Mouse (Mus musculus): ENCODE measurements around the gene Stac2.

Stac2 gene

DNA sequence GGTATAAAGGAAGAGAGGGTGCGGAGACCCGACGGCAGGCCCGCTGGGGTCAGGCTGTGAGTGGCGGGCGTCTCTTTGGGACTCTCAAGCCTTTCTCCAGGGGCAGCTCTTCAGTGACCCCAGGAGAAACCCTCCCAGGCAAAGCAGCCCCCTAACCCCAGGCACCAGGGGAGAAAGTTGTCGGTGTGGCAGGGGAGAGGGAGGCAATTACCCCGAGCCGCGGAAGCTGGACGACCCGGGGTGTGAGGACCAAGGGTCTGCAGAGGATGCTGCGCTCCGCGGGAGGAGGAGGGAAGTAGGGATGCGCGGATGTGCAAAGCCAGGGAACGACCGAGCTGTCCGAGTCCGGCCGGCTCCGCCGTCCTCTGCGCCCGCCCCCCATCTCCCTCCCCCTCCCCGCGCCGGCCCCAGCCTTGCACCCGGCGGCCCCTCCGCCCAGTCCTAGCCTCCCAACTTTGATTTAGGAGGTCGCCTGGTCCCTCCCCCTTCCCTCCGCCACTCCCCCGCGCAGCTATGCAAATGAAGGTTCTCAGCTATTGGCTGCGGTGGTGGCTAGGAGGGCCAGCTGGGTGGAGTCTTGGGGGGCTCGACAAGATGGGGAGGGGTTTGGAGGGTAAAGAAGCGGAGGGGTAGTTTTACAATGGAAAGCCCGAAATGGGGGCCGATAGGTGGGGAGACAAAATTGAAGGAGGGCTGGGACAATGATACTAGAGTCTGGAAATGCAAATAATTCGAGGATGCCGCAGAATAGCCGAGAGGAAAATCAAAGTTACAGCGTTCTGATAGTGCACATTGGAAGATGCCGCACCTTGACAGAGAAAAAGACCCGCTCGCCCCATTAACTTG, at the start of gene Stac2:
Gene Stac2 (minus strand): TSS at position 474 of the 846 bp plus-strand sequence.
- in situ Hi-C loops (cut with MboI; ENCODE audit: low sequenced_read_pairs) = no loop called here

DNA sequence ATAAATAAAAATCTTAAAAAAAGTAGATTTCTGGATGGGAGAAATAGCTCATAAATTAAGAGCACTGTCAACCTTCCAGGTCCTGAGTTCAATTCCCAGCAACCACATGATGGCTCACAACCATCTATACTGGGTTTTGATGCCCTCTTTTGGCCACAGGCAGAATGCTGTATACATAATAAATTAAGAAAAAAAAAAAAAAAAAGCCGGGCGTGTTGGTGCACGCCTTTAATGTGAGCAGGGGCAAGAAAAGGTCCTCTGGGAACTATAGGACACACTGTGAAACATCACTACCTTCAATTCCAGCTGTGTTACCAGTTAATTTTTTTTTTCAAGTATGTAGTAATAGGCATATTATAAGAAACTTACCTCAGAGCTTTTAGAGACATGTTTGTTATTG, 48.1 kb upstream of the Stac2 start:
- in situ Hi-C loops (cut with MboI; ENCODE audit: low sequenced_read_pairs) = no loop called here

DNA sequence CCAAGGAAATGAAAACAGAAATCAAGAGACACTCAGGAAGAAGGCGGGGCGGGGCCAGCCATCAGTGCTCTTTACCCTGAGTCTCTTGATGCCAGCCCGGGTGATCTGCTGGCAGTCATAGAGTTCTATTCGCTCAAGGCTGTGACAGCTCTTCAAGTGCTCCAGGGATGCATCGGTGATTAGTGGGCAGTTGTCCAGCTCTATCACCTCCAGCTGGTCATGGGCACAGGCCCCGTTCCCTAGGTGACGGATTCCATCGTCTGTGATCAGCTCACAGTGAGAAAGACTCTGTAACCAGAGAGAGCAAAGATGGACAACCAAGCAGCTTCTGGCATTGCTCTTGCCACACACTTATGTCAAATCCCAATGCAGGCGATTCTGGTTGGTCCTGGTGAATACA, 37.3 kb upstream of the Stac2 start:
- in situ Hi-C loops (cut with MboI; ENCODE audit: low sequenced_read_pairs) = no loop called here

DNA sequence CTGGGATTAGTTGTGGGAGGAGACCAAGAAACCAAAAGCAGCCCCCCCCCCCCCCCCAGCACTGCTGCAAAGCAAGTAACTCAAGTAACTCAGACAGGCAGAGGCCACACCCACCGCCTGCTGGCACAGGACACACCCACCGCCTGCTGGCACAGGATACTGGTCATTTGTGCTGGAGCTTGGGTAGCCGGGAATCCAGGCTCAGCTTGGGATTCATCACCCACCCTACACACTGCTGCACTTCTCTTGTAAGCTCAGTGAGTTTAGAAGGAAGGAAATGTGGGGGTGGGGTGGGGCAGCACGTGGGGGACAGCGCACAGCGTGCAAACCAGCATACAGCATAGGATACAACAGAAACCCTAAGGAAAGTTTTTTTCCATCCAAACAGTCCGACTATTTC, 35.0 kb upstream of the Stac2 start:
- in situ Hi-C loops (cut with MboI; ENCODE audit: low sequenced_read_pairs) = no loop called here

DNA sequence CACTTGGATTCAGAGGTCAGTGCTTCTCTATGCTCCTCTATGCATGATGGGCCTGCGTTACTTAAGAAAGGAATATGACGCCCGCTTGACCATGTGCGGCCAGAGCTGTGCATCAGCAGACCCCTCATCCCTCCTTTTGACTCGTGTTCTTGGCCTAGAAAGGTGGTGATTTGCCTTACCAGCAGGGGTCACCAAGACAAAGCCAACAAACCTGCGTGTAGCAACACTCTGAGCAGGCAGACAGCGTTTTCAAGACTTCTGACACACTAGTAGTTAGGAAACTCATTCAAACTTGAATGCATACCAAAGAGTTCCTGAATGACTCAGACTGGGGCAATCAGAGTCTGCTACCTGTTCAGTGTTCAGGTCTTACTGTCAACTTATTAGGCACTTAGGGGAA, 33.3 kb upstream of the Stac2 start:
- in situ Hi-C loops (cut with MboI; ENCODE audit: low sequenced_read_pairs) = no loop called here

DNA sequence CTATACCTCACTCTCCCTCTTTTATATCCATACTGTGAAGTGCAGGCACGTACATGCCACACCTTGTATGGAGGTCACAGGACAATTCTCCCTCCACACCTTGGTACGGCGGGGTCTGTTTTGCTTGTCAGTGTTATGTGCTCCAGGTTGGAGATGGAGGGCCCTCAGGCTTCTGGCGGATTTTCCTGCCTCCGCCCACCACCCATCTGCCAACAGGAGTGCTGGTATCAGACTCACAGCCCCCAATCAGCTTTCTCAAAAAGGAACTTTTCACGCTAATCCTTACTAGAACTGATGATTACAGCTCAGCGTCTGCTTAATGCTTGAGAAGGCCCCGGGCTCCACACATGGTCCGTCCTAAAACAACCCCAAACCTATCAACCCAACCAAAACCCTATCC, 32.9 kb upstream of the Stac2 start:
- in situ Hi-C loops (cut with MboI; ENCODE audit: low sequenced_read_pairs) = no loop called here

DNA sequence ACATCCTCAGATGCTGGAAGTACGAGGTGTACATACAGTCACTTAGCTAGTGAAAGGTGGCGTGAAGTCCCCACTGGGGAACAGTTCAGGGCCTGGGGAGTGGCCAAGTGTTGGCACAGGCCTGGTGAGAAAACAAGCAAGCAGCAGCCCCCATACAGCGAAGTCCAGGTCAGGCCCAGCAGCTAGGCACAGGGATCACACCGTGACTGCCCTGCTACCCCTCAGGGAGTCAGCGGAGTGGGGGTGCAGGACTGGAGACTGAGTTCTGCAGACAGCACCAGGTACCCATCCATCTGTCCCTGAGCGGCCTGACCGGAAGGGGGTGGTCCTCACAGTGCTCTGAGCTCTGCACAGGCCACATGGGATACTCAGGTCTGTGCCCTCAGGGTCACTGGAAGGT, 29.5 kb upstream of the Stac2 start:
- in situ Hi-C loops (cut with MboI; ENCODE audit: low sequenced_read_pairs) = no loop called here

DNA sequence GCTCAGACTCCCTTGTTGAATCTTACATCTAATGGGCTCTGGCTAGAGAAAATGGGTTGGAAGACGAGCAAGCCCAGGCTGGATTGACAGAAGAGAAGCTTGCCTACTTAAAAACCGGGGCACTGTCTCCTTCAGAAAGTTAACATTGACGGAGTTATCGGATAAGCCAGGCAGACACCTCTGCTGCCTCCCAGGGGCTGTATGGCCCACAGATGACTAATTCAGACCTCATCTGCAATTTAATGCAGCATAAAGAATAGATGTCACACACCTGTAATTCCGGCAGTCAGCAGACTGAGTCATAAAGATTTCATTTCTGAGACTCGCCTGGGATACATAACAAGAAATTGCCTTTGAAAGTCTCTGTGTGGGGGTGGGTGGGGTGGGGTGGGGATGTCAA, 27.2 kb upstream of the Stac2 start:
- in situ Hi-C loops (cut with MboI; ENCODE audit: low sequenced_read_pairs) = no loop called here

DNA sequence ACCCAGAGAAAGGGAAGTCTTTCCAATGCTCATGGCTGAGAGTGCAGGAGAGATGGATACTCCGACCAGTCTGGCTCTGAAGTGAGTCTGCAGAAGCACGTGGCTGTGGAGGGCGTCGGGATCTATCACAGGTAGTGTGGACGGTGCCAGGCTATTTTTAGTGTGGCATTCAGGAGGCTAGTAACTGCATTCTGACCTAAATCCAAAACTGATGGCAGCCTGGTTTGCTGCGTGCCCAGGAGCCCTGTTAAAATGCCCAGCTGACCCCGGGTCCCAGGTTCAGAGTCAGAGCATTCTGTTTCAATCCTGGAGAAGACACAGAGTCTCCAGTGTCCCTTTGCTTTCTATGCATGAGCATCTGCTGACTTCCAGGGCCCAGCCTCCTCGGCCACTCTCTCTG, 23.8 kb upstream of the Stac2 start:
- in situ Hi-C loops (cut with MboI; ENCODE audit: low sequenced_read_pairs) = no loop called here

DNA sequence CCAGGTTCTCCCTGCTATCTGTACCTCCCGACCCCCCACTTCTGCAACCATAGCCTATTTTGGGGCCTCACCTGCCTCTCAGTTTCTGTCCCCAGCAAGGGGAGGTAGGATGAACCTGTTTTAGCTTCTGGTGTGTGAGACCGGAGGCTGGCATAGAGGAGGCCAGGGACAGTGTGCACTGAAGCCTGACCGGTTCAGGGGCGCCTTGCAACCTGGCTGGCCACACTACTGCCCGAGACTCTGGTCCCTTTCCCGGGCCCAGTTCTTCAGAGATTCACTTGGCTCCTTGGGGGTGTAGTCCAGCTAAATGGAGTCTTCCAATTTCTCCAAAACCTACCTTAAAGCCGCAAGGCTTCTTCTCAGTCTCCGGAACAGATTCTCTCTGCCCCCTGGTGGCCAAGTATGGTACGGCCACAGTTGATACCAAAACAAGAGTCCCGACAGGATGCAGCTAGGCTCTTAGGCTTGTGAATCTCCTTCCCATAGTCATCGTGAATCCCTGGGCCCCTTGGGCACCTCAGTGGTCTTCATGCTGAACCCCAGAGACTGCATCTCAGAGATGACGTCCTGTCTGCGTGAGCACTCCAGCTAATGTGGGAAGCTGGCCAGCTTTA, 22.0 kb upstream of the Stac2 start:
- in situ Hi-C loops (cut with MboI; ENCODE audit: low sequenced_read_pairs) = no loop called here

DNA sequence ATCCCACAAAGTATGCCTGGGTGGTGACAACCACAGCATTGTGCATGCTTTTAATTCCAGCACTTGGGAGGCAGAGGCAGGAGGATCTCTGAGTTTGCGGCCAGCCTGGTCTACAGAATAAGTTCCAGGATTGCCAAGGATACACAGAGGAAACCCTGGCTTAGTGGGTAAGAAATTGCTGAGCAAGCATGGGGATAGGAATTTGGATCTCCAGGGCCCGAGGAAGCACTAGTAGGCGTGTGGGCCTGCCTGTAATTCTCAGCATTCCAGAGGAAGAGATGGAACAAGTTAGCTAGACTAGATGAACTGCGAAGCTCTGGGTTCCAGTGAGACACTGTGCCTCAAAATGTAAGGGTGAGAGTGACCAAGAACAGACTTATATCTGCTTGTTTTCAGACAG, 20.2 kb upstream of the Stac2 start:
- in situ Hi-C loops (cut with MboI; ENCODE audit: low sequenced_read_pairs) = no loop called here

DNA sequence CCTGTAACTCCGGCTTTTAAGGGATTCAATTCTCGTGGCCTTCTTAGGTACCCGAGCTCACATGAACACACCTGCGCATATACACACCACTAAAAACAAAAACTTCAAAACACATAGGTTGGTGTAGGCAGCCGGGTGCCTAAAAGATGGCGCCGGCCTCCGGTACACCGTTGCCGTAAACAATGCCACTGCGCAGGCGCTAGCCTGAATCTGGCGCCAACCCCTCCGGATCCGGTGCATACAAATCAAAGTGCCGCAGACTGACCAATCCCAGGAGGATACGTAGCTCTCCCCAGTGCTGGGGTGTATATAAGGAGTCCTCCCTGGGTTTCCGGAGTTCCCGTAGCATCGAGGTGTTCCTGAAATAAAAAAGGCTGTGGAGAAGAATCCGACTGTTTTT, 14.0 kb upstream of the Stac2 start:
- in situ Hi-C loops (cut with MboI; ENCODE audit: low sequenced_read_pairs) = no loop called here

DNA sequence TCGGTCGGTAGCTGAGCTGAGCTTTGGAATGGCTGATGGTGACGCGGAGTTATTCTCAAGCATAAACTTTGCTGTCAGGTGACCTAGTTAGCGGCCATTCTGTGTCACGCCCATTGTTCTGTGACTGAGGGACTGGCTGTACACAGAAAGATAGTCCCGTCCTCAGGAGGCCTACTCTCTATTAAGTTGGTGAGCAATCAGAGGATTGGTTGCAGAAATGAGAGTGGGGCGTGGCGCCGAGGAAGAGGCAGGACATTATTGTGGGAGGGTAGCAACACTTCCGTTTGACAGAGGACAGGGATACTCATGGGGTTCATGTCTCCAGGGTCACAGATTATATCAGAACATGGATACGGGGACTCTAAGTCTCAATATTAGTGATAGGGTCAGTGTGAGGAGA, 12.9 kb upstream of the Stac2 start:
- in situ Hi-C loops (cut with MboI; ENCODE audit: low sequenced_read_pairs) = no loop called here

DNA sequence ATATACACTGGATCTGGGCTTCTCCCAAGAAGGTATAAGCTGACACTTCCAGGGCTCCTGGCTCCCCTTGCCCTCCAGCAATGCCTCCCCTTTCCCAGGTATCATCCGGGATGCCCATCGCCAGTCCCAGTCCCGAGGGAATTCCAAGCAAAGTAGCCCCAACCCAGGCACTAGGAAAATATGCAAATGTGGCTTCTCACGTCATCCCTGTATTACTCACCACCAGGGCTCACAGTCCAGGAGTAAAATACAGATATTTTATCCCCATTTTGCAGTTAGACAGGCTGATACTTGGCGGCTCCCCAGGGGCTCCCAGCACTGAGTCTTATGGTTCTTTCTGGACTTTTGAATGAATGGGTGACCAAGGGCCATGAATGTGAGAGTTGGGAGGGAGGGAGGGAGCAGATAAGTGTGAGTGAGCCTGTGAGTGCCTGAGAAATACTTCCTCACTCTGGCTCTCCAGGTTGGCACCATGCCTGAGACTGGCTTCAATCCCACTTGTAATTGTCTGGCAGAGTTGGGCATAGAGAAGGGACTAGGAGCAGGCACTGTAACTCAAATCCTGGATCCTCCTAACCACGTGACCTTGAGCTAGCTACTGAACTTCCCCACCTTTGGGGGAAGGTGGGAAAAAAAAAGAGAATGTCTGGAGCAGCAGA, 8.8 kb upstream of the Stac2 start:
- in situ Hi-C loops (cut with MboI; ENCODE audit: low sequenced_read_pairs) = no loop called here

DNA sequence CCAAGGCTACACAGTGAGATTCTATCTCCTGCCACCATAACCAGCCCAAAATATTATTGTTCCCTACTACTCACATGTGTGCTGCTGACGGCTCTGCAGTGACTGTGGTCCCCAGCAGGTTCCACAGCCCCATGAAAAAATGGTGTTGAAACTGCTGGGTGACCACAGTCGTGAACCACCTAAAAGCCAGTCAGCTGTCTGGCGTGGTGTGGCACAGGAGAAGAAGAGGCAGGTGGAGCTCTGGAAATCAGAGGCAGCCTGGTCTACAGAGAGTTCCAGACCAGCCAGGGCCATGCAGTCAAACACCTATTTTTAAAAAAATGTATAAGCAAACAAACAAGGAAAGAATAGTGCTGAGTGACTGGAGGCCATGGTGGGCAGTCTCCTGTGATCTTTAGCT, 8.2 kb upstream of the Stac2 start:
- in situ Hi-C loops (cut with MboI; ENCODE audit: low sequenced_read_pairs) = no loop called here

DNA sequence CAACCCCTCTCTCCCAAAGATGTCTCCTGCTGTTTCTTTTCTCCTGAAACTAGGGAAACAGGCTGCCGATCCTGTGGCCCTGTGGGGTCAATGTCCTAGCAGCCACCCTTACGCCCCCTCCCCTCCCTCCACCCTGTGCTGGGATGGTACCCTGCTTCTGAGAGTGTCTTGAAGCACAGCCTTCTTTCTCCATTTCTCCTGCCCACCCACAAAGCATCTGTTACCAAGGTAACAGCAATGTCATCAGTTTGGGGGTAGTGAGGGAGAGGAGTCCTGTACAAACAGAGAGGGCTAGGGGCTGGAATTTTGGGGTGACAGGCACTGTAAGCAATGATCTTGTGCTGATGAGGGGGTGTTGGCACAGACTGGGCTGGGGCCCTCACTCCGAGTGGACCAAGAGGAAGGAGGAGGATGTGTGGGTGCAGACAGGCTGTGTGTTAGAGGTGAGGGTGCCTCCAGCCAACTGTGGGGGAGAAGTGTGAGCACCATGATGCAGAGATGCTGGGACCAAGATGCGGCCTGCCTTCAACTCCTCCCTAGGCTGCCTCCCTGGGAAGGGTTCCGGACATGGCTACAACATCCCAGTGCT, 6.9 kb upstream of the Stac2 start:
- in situ Hi-C loops (cut with MboI; ENCODE audit: low sequenced_read_pairs) = no loop called here

DNA sequence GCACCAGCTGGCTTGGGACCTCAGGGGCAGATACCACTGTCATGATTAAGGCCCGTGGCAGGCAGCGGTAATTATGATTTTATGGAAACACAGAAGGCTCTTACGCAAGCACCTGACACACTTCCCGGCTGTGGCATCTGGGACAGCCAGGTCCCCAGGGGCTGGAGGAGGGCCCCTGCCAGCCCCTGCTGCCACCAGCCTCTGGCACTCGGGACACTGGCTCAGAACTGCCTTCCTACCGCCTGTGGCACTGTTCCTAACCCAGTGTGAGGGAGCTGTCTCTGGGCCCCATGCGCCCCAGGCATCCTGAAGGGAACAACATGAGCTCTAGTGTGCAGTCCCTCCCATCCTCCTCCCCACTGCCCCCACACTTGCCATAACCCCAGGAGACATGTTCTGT, 6.4 kb upstream of the Stac2 start:
- in situ Hi-C loops (cut with MboI; ENCODE audit: low sequenced_read_pairs) = no loop called here

DNA sequence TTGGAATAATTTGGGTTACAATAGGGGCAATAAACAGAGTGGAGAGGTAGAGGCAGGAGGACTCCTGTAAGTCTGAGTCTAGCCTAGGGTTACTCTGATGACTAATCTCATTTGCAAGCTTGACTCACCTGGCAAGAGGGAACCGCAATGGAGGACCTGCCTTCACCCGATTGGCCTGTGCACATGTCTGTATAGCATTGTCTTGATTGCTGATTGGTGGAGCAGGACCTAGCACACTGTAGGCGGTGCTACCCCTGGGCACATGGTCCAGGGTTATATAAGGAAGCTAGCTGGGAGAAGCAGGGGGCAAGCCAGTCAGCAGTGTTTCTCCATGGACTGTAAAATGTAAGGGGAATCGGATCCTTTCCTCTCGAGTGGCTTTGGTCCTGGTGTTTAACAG, 4.7 kb upstream of the Stac2 start:
- in situ Hi-C loops (cut with MboI; ENCODE audit: low sequenced_read_pairs) = no loop called here

DNA sequence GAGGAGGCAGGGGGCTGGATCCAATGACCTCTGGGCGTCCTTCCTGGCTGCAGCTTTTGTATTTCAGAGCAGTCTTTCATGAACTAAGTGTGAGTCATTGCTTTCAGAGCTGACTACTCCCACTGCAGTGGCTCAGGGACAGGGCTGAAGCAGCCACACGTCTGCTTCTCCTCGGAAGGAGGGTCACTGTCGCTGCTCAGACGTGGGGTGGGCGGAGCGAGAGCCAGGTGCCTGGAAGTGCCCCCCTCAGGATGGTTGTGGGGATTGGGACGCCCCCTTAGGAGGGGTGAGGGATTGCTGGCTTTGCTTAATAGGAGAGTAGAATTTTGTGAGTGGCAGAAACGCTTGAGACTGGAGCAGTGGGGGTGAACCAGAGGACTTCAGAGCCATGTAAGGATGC, 4.2 kb upstream of the Stac2 start:
- in situ Hi-C loops (cut with MboI; ENCODE audit: low sequenced_read_pairs) = no loop called here

DNA sequence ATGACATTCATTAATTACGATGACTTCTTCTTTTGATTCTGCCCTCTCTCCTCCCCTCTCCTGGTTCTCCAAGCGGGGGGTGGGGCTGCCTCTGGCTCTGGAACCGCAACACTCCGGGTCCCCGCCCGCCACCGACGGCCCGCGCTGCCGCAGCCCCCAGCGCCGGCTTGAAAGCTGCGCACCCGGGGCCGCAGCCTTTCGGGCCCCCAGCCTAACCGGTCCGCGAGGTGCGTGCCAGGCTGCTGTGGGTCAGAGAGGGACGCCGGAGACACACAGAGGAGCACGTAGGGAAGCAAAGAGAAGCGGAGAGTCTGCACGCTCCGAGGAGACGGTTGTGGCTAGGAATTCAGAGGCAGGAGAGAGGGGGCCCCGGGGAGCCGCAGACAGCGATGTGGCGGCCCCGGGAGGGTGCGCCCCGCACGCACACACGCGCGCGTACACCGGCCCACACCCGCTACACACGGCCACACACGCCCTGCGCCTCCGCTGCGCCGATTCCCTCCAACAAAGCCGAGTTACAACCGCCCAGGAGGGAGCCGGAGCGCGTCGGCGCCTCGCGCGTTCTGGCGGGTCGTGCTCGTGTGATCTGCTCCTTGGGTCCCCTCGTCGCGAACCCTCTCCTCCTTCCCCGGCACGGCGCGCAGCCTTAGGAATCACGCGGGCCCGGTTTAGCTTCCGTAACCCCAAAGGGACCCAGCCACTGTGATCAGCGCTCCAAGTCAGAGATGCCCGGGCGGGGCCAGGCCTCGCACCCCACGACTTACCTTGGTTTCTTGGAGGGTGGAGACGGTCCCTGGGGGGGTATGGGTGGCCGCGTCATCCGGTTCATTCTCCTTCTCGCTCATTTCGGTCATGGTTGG, 903 bp downstream of the Stac2 start:
- in situ Hi-C loops (cut with MboI; ENCODE audit: low sequenced_read_pairs) = no loop called here

DNA sequence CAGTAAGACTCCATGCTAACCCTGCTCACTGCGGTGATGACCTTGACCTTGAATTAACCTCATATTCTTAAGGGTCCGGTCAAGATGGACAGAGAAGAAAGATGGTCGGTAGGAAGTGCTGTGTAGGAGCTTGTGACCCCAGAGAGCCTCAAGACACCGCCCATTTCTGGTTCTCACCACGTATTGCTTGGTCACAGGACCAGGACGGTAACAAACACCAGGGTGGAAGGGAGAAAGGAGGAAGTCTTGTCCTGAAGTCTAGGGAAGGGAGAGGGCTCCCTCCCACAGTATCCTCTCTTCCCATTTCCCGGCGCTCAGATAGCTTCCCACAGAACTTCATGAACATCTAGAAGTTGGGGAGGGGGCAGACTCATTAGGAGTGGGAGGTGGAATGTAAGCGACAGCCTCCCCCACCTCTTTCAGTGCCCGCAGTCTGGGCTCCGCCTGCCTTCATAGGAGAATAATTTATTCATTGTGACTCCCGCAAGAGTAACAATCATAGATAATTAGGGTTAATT, 1.6 kb downstream of the Stac2 start:
- in situ Hi-C loops (cut with MboI; ENCODE audit: low sequenced_read_pairs) = no loop called here
